Mouse (Mus musculus): Measurements from ENCODE around the gene Vcan. TPM values are rescaled to one million over a fixed set of nuclear protein-coding genes. Genes with fewer than 3 reads are reported as not detected.

Vcan gene
- polyA plus RNA-seq, 1 experiment, result 1.7 TPM

DNA sequence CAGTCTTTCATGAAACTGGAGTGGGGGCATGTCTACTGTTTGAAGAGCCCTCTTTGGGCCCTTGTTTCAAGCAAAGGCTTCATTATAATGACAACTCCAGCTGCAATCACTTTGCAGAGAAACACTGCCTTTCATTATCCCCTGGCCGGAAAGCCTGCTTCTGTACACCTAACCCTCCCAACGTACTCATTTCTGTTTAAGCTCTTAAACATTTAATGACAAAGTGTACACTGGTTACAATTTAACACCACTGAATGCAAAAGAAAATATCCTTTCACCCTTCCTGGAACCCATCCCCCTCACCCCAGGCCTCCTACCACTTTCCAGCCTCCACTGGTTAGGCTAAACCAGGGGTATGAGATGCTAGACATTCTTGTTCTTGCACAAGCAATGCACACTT is 15.8 kb downstream of the Vcan start:
- no peak for DNase-seq
- no peaks in the 10 kb centered on the region for H3K27me3 ChIP-seq (replicated peaks; ENCODE audit: control insufficient read depth, insufficient read depth, low read length)
- 58% methylated on average over 2 of the region's 2 CpGs for WGBS
- H3K4me3 ChIP-seq (ENCODE audit: insufficient read depth, low read depth, low read length), result no peak overlapping the region
- no peaks in the 10 kb centered on the region for H3K36me3 ChIP-seq (ENCODE audit: control insufficient read depth, insufficient read depth, low read length)
- no peaks in the 10 kb centered on the region for H3K4me1 ChIP-seq (ENCODE audit: control insufficient read depth, insufficient read depth, low read length)
- H3K27ac ChIP-seq (ENCODE audit: insufficient read depth, low read depth, low read length), result no peak overlapping the region
- no peak for TF ChIP-seq CTCF (conservative IDR thresholded peaks at IDR 0.05; ENCODE audit: insufficient read depth, insufficient read length, low read depth, low read length)
- TF ChIP-seq POLR2A (IDR thresholded peaks at IDR 0.05; ENCODE audit: low read depth, low read length), result no peak

DNA sequence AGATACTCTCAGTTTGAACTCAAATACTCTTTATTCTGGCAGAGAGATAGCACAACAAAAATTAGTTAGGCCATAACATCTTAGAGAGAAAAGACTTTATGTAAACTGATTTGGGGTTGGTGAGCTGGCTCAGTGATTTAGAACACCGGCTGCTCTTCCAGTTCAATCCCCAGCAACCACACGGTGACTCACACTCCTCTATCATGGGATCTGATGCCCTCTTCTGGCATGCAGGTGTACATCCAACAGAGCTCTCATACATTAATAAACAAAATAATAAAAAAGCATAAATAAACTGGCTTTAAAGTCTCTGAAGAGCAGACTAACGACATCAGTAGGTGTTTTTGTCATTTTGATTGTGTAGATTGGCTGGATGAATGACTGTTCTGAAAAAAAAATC is 21.8 kb downstream of the Vcan start:
- no peak for TF ChIP-seq POLR2A (IDR thresholded peaks at IDR 0.05; ENCODE audit: low read depth, low read length)
- peak; percentile 43 for TF ChIP-seq CTCF (conservative IDR thresholded peaks at IDR 0.05; ENCODE audit: insufficient read depth, insufficient read length, low read depth, low read length)
- Histone ChIP-seq H3K36me3 (ENCODE audit: control insufficient read depth, insufficient read depth, low read length) (no peaks in the 10 kb centered on the region), H3K27ac (ENCODE audit: insufficient read depth, low read depth, low read length) (no peak overlapping the region), H3K4me3 (ENCODE audit: insufficient read depth, low read depth, low read length) (no peak overlapping the region), H3K4me1 (ENCODE audit: control insufficient read depth, insufficient read depth, low read length) (no peaks in the 10 kb centered on the region), H3K27me3 (replicated peaks; ENCODE audit: control insufficient read depth, insufficient read depth, low read length) (no peaks in the 10 kb centered on the region)
- no peak for DNase-seq
- 34% methylated on average over 3 of the region's 3 CpGs for WGBS

DNA sequence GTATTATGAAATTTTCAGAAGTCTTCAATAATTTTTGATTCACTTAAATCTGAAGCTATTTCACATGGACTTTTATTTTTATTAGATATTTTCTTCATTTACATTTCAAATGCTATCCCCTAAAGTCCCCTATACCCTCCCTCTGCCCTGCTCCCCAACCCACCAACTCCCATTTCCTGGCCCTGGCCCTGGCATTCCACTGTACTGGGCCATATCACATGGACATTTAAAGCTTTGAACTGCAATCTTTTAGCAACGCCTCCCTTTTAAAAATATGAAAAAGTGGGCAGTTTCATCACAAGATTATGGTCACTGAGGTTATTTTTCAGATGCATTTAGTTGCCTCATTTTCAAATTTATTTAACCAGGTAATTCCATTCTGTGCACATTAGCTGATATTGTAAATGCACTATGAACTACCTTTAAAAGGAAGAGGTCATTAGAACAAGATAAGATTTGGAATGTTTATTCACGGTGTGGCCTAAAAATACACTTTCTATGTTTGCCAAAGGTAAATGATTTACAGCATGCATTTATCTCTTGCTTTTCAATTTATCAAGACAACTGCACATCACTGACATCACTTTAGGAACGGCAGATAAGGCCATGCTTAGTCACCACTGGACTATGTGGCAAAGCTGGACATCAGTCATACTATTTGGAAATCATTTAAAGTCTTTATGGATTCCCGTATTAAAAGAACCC is 32.7 kb downstream of the Vcan start:
- H3K4me1 ChIP-seq (ENCODE audit: control insufficient read depth, insufficient read depth, low read length), result no peaks in the 10 kb centered on the region
- no peak overlapping the region for H3K4me3 ChIP-seq (ENCODE audit: insufficient read depth, low read depth, low read length)
- no peaks in the 10 kb centered on the region for H3K36me3 ChIP-seq (ENCODE audit: control insufficient read depth, insufficient read depth, low read length)
- TF ChIP-seq POLR2A (IDR thresholded peaks at IDR 0.05; ENCODE audit: low read depth, low read length) (no peak), CTCF (conservative IDR thresholded peaks at IDR 0.05; ENCODE audit: insufficient read depth, insufficient read length, low read depth, low read length) (no peak)
- H3K27me3 ChIP-seq (replicated peaks; ENCODE audit: control insufficient read depth, insufficient read depth, low read length), result no peaks in the 10 kb centered on the region
- no peak for DNase-seq
- H3K27ac ChIP-seq (ENCODE audit: insufficient read depth, low read depth, low read length), result no peak overlapping the region
- WGBS, result 70% methylated on average over 4 of the region's 4 CpGs

DNA sequence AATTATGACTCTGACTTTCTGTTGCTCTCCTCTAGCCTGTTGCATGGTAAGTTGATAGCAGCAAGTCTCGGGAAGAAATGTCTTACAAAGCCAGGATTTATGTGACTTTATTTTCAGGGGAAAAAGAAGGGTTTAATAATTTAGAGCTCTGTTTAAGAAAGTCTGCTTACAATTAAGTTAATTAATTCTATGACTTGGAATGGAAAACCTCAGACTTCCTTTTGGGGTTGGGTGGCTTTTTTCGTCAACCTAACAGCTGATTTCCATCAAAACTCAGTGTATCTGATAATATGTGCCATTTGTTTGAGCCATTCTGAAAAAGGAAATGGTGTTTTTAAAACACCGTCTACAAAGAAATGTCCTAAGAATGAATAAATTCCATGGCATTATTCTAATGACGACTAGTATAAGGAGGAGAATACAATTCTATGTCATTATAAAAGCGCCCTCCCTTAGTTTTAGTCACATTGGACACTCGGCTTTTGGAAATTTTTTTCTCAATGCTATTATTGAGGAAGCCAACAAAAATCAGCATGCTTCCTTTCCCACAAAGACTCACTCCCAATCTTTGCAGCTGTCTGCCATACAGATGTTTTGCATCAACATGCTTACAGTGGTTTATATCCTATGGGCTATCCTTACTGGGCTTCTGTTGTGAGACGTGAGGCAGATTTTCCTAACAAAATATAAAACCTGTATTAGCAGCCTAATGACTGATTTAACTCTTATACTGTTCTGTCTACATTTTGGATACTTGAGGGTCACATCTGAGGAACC is 34.0 kb downstream of the Vcan start:
- DNase-seq, result no peak
- Histone ChIP-seq H3K4me1 (ENCODE audit: control insufficient read depth, insufficient read depth, low read length) (no peaks in the 10 kb centered on the region), H3K27me3 (replicated peaks; ENCODE audit: control insufficient read depth, insufficient read depth, low read length) (no peaks in the 10 kb centered on the region), H3K36me3 (ENCODE audit: control insufficient read depth, insufficient read depth, low read length) (no peaks in the 10 kb centered on the region), H3K27ac (ENCODE audit: insufficient read depth, low read depth, low read length) (no peak overlapping the region), H3K4me3 (ENCODE audit: insufficient read depth, low read depth, low read length) (no peak overlapping the region)
- 73% methylated on average over 7 of the region's 7 CpGs for WGBS
- TF ChIP-seq CTCF (conservative IDR thresholded peaks at IDR 0.05; ENCODE audit: insufficient read depth, insufficient read length, low read depth, low read length) (no peak), POLR2A (IDR thresholded peaks at IDR 0.05; ENCODE audit: low read depth, low read length) (no peak)

DNA sequence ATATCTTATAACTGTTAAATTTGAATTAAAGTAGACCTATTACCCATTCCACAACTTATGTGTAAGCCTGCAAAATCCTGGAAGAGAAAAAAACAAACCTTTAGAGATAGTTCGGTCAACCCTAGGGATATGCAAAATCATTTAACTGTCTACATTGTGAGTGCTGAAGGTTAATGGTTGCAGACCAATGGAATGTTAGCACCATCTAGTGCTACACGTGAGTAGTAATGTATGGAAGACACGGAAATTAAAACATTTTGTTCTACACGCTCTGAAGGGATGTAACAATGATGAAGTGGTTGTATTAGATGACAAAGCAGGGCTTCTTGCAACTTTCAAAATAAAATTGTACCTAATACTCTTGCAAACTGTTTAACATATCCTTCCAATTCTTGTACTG is 39.9 kb downstream of the Vcan start:
- Histone ChIP-seq H3K27ac (ENCODE audit: insufficient read depth, low read depth, low read length) (no peak overlapping the region), H3K4me3 (ENCODE audit: insufficient read depth, low read depth, low read length) (no peak overlapping the region), H3K27me3 (replicated peaks; ENCODE audit: control insufficient read depth, insufficient read depth, low read length) (no peaks in the 10 kb centered on the region), H3K4me1 (ENCODE audit: control insufficient read depth, insufficient read depth, low read length) (no peaks in the 10 kb centered on the region), H3K36me3 (ENCODE audit: control insufficient read depth, insufficient read depth, low read length) (no peaks in the 10 kb centered on the region)
- WGBS, result 64% methylated on average over 4 of the region's 4 CpGs
- TF ChIP-seq CTCF (conservative IDR thresholded peaks at IDR 0.05; ENCODE audit: insufficient read depth, insufficient read length, low read depth, low read length), result no peak; the same call in 1 of the 2 replicates
- TF ChIP-seq POLR2A (IDR thresholded peaks at IDR 0.05; ENCODE audit: low read depth, low read length), result no peak
- peak; percentile 22 for DNase-seq

DNA sequence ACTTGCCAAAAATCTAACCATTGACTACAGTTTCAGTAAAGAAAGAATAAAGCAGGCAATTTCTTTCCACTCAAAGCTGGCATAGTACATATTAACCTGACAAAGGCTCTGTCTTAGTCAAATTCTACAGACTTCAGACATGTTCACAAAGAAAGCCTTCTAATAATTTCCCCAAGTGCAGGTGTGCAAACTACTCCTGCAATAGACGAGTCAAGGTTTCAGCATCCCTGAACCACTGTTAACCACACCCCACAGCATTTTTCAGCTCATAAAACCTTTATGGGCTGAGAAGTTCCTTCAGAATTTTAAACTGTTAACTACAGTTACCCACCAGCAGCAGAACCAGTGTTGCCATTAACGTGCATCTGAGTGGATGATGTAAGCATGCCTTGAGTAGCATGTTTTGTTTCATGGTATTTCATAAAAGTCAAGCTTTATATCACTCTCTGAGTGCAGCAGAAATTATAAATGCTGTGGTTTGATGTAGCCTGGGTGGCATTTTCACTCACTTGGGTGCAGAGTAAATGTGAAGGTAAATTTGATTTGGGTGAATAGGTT is 42.2 kb downstream of the Vcan start:
- no peak overlapping the region for H3K27ac ChIP-seq (ENCODE audit: insufficient read depth, low read depth, low read length)
- TF ChIP-seq CTCF (conservative IDR thresholded peaks at IDR 0.05; ENCODE audit: insufficient read depth, insufficient read length, low read depth, low read length), result no peak
- TF ChIP-seq POLR2A (IDR thresholded peaks at IDR 0.05; ENCODE audit: low read depth, low read length), result no peak
- no peaks in the 10 kb centered on the region for H3K36me3 ChIP-seq (ENCODE audit: control insufficient read depth, insufficient read depth, low read length)
- H3K4me1 ChIP-seq (ENCODE audit: control insufficient read depth, insufficient read depth, low read length), result no peaks in the 10 kb centered on the region
- no peak overlapping the region for H3K4me3 ChIP-seq (ENCODE audit: insufficient read depth, low read depth, low read length)
- DNase-seq, result no peak
- WGBS, result 72% methylated on average over 2 of the region's 2 CpGs
- no peaks in the 10 kb centered on the region for H3K27me3 ChIP-seq (replicated peaks; ENCODE audit: control insufficient read depth, insufficient read depth, low read length)

DNA sequence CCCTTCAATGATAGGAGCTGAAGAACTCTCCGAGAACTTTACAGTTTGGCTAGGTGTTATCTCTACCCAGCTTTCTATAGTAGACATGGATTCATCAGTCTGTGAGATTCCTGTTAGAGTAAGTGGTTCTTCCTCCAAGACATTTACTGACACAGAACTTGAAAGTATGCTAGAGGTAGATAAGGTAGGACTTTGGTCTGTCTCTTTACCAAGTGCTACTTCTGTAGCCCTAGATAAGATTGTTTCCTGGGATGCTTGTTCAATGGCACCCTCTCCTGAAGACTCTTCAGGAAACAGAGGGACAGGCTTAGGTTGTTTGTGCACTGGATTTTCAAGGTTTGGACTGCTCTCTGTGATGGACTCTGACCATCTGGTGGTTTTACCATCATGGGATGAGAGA is 49.7 kb downstream of the Vcan start:
- no peaks in the 10 kb centered on the region for H3K27me3 ChIP-seq (replicated peaks; ENCODE audit: control insufficient read depth, insufficient read depth, low read length)
- TF ChIP-seq CTCF (conservative IDR thresholded peaks at IDR 0.05; ENCODE audit: insufficient read depth, insufficient read length, low read depth, low read length), result no peak
- TF ChIP-seq POLR2A (IDR thresholded peaks at IDR 0.05; ENCODE audit: low read depth, low read length), result no peak
- no peaks in the 10 kb centered on the region for H3K4me1 ChIP-seq (ENCODE audit: control insufficient read depth, insufficient read depth, low read length)
- 90% methylated on average over 1 of the region's 1 CpGs for WGBS
- H3K27ac ChIP-seq (ENCODE audit: insufficient read depth, low read depth, low read length), result no peak overlapping the region
- no peak overlapping the region for H3K4me3 ChIP-seq (ENCODE audit: insufficient read depth, low read depth, low read length)
- no peak for DNase-seq
- H3K36me3 ChIP-seq (ENCODE audit: control insufficient read depth, insufficient read depth, low read length), result no peaks in the 10 kb centered on the region
